In the genomic region with DNA sequence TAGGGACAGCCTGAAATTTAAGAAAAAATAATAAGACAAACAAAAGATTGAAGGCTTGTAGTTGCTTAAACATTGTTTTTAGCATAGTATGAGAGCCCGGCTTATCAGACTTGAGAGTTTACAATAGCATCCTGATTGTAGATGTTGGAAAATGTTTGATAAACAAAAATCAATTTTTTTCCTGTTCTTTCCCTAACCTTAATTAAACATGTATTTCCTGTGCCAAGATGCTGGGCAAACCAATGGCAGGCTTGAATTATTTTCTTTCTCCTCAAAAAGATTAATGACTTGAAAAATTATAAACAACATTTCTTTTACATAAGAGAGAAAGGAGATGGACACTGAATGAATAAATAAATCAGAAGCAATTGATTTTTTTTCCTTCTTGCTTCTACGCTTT, we compare ENCODE assay signal across 17 mouse cellular contexts.
A peak's percentile ranks its signal among the peaks of the same experiment; 100 is the strongest.
DNase-seq lines count a peak whose midpoint lies in the region; ATAC-seq and TF ChIP-seq lines count a peak whose summit lies in the region.
"Had no signal": no experiment of that assay in that cellular context is flagged by ENCODE, and none has a peak within 500 bp of the region (broad histone marks: within the 10 kb centered on the region; RNA-seq: fewer than 3 reads in every experiment).

No protein-coding gene starts in this region.

- H3K9me3 ChIP-seq in lung, embryonic 14.5 days (ENCODE audit: low read depth, low read length), result no peaks in the 10 kb centered on the region
- H3K9me3 ChIP-seq: embryonic facial prominence, embryonic 10.5 days; embryonic facial prominence, embryonic 12.5 days; forebrain, embryonic 13.5 days; forebrain, embryonic 15.5 days had no signal

- WGBS in lung, embryonic 14.5 days, result 43% methylated on average over 2 of the region's 2 CpGs

- DNase-seq in layer of hippocampus, adult 2 months (ENCODE audit: low spot score in 2 of 2), result no peak
- DNase-seq in layer of hippocampus, adult 9-10 months (ENCODE audit: low spot score), result no peak
- peak; percentile 56 for DNase-seq in lung, embryonic 14.5 days
- DNase-seq in lung, postnatal 25 days (ENCODE audit: low spot score), result no peak
- DNase-seq in lung, postnatal 36 days, result peak; percentile 31
- DNase-seq in lung, postnatal 4 days, result no peak
- no peak for DNase-seq in testis, postnatal 10 days (ENCODE audit: low spot score)
- DNase-seq: adrenal gland, adult 8-10 months; adrenal gland, postnatal 14 days; adrenal gland, postnatal 36 days; cerebellum, adult 9-10 months had no signal

- H3K4me1 ChIP-seq in lung, embryonic 14.5 days (ENCODE audit: insufficient read depth), result peaks cover 31% of the 10 kb centered on the region

- no peaks in the 10 kb centered on the region for H3K36me3 ChIP-seq in lung, embryonic 14.5 days (ENCODE audit: insufficient read depth)
- H3K36me3 ChIP-seq: embryonic facial prominence, embryonic 10.5 days; embryonic facial prominence, embryonic 12.5 days; forebrain, embryonic 15.5 days had no signal

- TF ChIP-seq CTCF in layer of hippocampus, adult 2 months (conservative IDR thresholded peaks at IDR 0.05), result no peak
- no peak for TF ChIP-seq CTCF in lung, embryonic 14.5 days (IDR thresholded peaks at IDR 0.05; ENCODE audit: low read depth)

- ATAC-seq in lung, embryonic 14.5 days (ENCODE audit: insufficient read depth), result no peak
- ATAC-seq: activated CD4-positive, CD25-positive, alpha-beta regulatory T cell, adult 4 months; forebrain, embryonic 13.5 days; forebrain, embryonic 15.5 days; Patski had no signal

- no peak overlapping the region for H3K4me3 ChIP-seq in layer of hippocampus, adult 2 months
- no peak overlapping the region for H3K4me3 ChIP-seq in lung, embryonic 14.5 days (ENCODE audit: low read depth, low read length)
- H3K4me3 ChIP-seq: embryonic facial prominence, embryonic 10.5 days; embryonic facial prominence, embryonic 12.5 days; forebrain, embryonic 13.5 days; forebrain, embryonic 15.5 days had no signal

- no peak overlapping the region for H3K9ac ChIP-seq in lung, embryonic 14.5 days
- H3K9ac ChIP-seq: embryonic facial prominence, embryonic 12.5 days; forebrain, embryonic 13.5 days; forebrain, embryonic 15.5 days had no signal

- H3K27ac ChIP-seq in layer of hippocampus, adult 2 months, result peak overlapping the region; percentile 66
- H3K27ac ChIP-seq in lung, embryonic 14.5 days (ENCODE audit: low read depth), result no peak overlapping the region
- H3K27ac ChIP-seq: forebrain, embryonic 13.5 days had no signal

- H3K27me3 ChIP-seq in lung, embryonic 14.5 days (ENCODE audit: insufficient read depth, low read length), result no peaks in the 10 kb centered on the region
- H3K27me3 ChIP-seq: embryonic facial prominence, embryonic 12.5 days; forebrain, embryonic 13.5 days; forebrain, embryonic 15.5 days; Patski had no signal

- no peak overlapping the region for H3K4me2 ChIP-seq in lung, embryonic 14.5 days
- H3K4me2 ChIP-seq: embryonic facial prominence, embryonic 12.5 days; forebrain, embryonic 13.5 days; forebrain, embryonic 15.5 days had no signal

Comparison
In these comparisons a context has a peak if more than half of its experiments do, and no peak if none do; other contexts are left out.
1. DNase-seq: peak in lung, embryonic 14.5 days (single experiment) and lung, postnatal 36 days (single experiment); none in layer of hippocampus, adult 2 months (0 of 2), layer of hippocampus, adult 9-10 months (single experiment), lung, postnatal 25 days (single experiment), lung, postnatal 4 days (0 of 2) and testis, postnatal 10 days (single experiment).